Mouse (Mus musculus) heart, embryonic 10.5 days (tissue): ENCODE data around the gene Bpgm. TPM values are rescaled to one million over a fixed set of nuclear protein-coding genes. Genes with fewer than 3 reads are reported as not detected.

Experiments
- DNase-seq: peaks from one replicate; pipeline ENCODE4 v3.0.0-alpha.2; 2017; ENCODE audit warnings: low spot score
- H3K27ac ChIP-seq: fragments of 300-500 bp; sonication (generic); 2 replicates; pipeline ENCODE4 v1.5.1; 2016; ENCODE audit warnings: mild to moderate bottlenecking
- H3K27me3 ChIP-seq: fragments of 300-500 bp; sonication (generic); 2 replicates; pipeline ENCODE4 v1.6.1; 2016; ENCODE audit warnings: mild to moderate bottlenecking; ENCODE audit not compliant: poor library complexity, insufficient read depth, severe bottlenecking
- H3K36me3 ChIP-seq: fragments of 300-500 bp; sonication (generic); 2 replicates; pipeline ENCODE4 v1.6.1; 2016; ENCODE audit warnings: mild to moderate bottlenecking, moderate library complexity
- H3K4me1 ChIP-seq: fragments of 300-500 bp; sonication (generic); 2 replicates; pipeline ENCODE4 v1.6.1; 2016; ENCODE audit warnings: mild to moderate bottlenecking
- H3K4me3 ChIP-seq: fragments of 300-500 bp; sonication (generic); 2 replicates; pipeline ENCODE4 v1.5.1; 2016; ENCODE audit warnings: mild to moderate bottlenecking, moderate library complexity
- H3K9me3 ChIP-seq: fragments of 300-500 bp; sonication (generic); 2 replicates; pipeline ENCODE4 v1.6.1; 2016; ENCODE audit warnings: mild to moderate bottlenecking, moderate library complexity
- WGBS: fragments of 180-500 bp; shearing (Covaris S2); methylation state at CpG from one replicate; pipeline ENCODE4 v1.1.7; 2016; 5-methylcytosine and 5-hydroxymethylcytosine counted together
- polyA plus RNA-seq: library from polyadenylated mRNA; unstranded; fragments of >200 nt; fragmentation: Nextera tagmentation; extraction: Ambion mirVana; gene quantifications from 2 replicates; pipeline ENCODE4 v1.2.1, GENCODE M21; 2016

Gene Bpgm
- polyA plus RNA-seq, 1 experiment from 2014 or later = 54.3 TPM

- WGBS = 92% methylated on average over 2 of the region's 2 CpGs
- H3K27me3 ChIP-seq = no peaks in the 10 kb centered on the region
- DNase-seq = no peak
- no peaks in the 10 kb centered on the region for H3K9me3 ChIP-seq
- H3K4me3 ChIP-seq = no peak overlapping the region
- H3K36me3 ChIP-seq = no peaks in the 10 kb centered on the region
- peak overlapping the region; percentile 80; the same call in 1 of the 2 replicates for H3K27ac ChIP-seq
- peaks cover 10% of the 10 kb centered on the region for H3K4me1 ChIP-seq
Observed at GRCm38 (mm10) chr6:34520491-34520890, 44.5 kb downstream of the Bpgm start.

GRCm38 (mm10) chr6:34520912-34521311 is 44.9 kb downstream of the Bpgm start:
- Histone ChIP-seq H3K4me3 (no peak overlapping the region), H3K36me3 (no peaks in the 10 kb centered on the region), H3K27me3 (no peaks in the 10 kb centered on the region), H3K27ac (peak overlapping the region; percentile 45; the same call in 1 of the 2 replicates), H3K4me1 (peaks cover 13% of the 10 kb centered on the region), H3K9me3 (no peaks in the 10 kb centered on the region)
- WGBS = 59% methylated on average over 6 of the region's 6 CpGs
- DNase-seq = no peak

- Histone ChIP-seq H3K4me1 (peaks cover 17% of the 10 kb centered on the region), H3K27me3 (no peaks in the 10 kb centered on the region), H3K4me3 (no peak overlapping the region), H3K9me3 (no peaks in the 10 kb centered on the region), H3K36me3 (no peaks in the 10 kb centered on the region), H3K27ac (0 out of 2 replicates have a peak overlapping the region, but pooled peaks have one; percentile 30)
- no peak for DNase-seq
- 75% methylated on average over 5 of the region's 5 CpGs for WGBS
Observed at GRCm38 (mm10) chr6:34523476-34523875, 47.5 kb downstream of the Bpgm start.

GRCm38 (mm10) chr6:34525499-34525924 is 49.5 kb downstream of the Bpgm start:
- no peaks in the 10 kb centered on the region for H3K36me3 ChIP-seq
- 66% methylated on average over 1 of the region's 1 CpGs for WGBS
- peaks cover 16% of the 10 kb centered on the region for H3K4me1 ChIP-seq
- H3K27ac ChIP-seq = peak overlapping the region; percentile 66; the same call in 1 of the 2 replicates
- no peaks in the 10 kb centered on the region for H3K9me3 ChIP-seq
- no peak overlapping the region for H3K4me3 ChIP-seq
- DNase-seq = peak; percentile 94
- H3K27me3 ChIP-seq = no peaks in the 10 kb centered on the region

GRCm38 (mm10) chr6:34525927-34526326 is 49.9 kb downstream of the Bpgm start:
- Histone ChIP-seq H3K27me3 (no peaks in the 10 kb centered on the region), H3K36me3 (no peaks in the 10 kb centered on the region), H3K4me3 (no peak overlapping the region), H3K27ac (peak overlapping the region; percentile 66; the same call in 1 of the 2 replicates), H3K4me1 (peaks cover 16% of the 10 kb centered on the region), H3K9me3 (no peaks in the 10 kb centered on the region)
- DNase-seq = no peak
- WGBS = 74% methylated on average over 6 of the region's 6 CpGs

- whole genome bisulfite sequencing = 64% methylated on average over 3 of the region's 3 CpGs
- H3K27ac ChIP-seq = peak overlapping the region; percentile 66; the same call in 1 of the 2 replicates
- DNase-seq = no peak
- H3K27me3 ChIP-seq = no peaks in the 10 kb centered on the region
- no peaks in the 10 kb centered on the region for H3K36me3 ChIP-seq
- no peak overlapping the region for H3K4me3 ChIP-seq
- peaks cover 16% of the 10 kb centered on the region for H3K4me1 ChIP-seq
- H3K9me3 ChIP-seq = no peaks in the 10 kb centered on the region
Observed at GRCm38 (mm10) chr6:34526389-34526788, 50.4 kb downstream of the Bpgm start.

GRCm38 (mm10) chr6:34528131-34528530 is 52.1 kb downstream of the Bpgm start:
- Histone ChIP-seq H3K4me1 (peaks cover 16% of the 10 kb centered on the region), H3K4me3 (no peak overlapping the region), H3K9me3 (no peaks in the 10 kb centered on the region), H3K36me3 (no peaks in the 10 kb centered on the region), H3K27ac (no peak overlapping the region; the same call in 1 of the 2 replicates), H3K27me3 (no peaks in the 10 kb centered on the region)
- DNase-seq = no peak
- 61% methylated on average over 2 of the region's 2 CpGs for WGBS

- no peak for DNase-seq
- WGBS = 79% methylated on average over 3 of the region's 3 CpGs
- Histone ChIP-seq H3K4me1 (peaks cover 21% of the 10 kb centered on the region), H3K27ac (no peak overlapping the region), H3K27me3 (no peaks in the 10 kb centered on the region), H3K36me3 (no peaks in the 10 kb centered on the region), H3K9me3 (no peaks in the 10 kb centered on the region), H3K4me3 (no peak overlapping the region)
Observed at GRCm38 (mm10) chr6:34529992-34530391, 54.0 kb downstream of the Bpgm start.

GRCm38 (mm10) chr6:34533055-34533454 is 57.0 kb downstream of the Bpgm start:
- Histone ChIP-seq H3K9me3 (no peaks in the 10 kb centered on the region), H3K27ac (no peak overlapping the region), H3K4me1 (peaks cover 13% of the 10 kb centered on the region), H3K27me3 (peaks cover 5% of the 10 kb centered on the region), H3K36me3 (no peaks in the 10 kb centered on the region), H3K4me3 (no peak overlapping the region)
- DNase-seq = peak; percentile 58
- WGBS = 73% methylated on average over 1 of the region's 1 CpGs

GRCm38 (mm10) chr6:34533896-34534295 is 57.9 kb downstream of the Bpgm start:
- DNase-seq = peak; percentile 73
- WGBS = 38% methylated on average over 5 of the region's 5 CpGs

GRCm38 (mm10) chr6:34542866-34543265 is 66.9 kb downstream of the Bpgm start:
- no peaks in the 10 kb centered on the region for H3K36me3 ChIP-seq
- no peak overlapping the region for H3K4me3 ChIP-seq
- peaks cover 10% of the 10 kb centered on the region for H3K4me1 ChIP-seq
- H3K9me3 ChIP-seq = no peaks in the 10 kb centered on the region
- 80% methylated on average over 4 of the region's 4 CpGs for WGBS
- no peak overlapping the region for H3K27ac ChIP-seq
- DNase-seq = peak; percentile 61
- H3K27me3 ChIP-seq = peaks cover under 1% of the 10 kb centered on the region; the same call in 1 of the 2 replicates

More at GRCm38 (mm10) chr6:34533896-34534295, 57.9 kb downstream of the Bpgm start:
- Histone ChIP-seq H3K27ac (no peak overlapping the region), H3K4me3 (no peak overlapping the region), H3K36me3 (no peaks in the 10 kb centered on the region), H3K27me3 (peaks cover 5% of the 10 kb centered on the region), H3K9me3 (no peaks in the 10 kb centered on the region), H3K4me1 (peaks cover 9% of the 10 kb centered on the region)

GRCm38 (mm10) chr6:34543303-34544206 is 67.5 kb downstream of the Bpgm start:
- Histone ChIP-seq H3K27ac (0 out of 2 replicates have a peak overlapping the region, but pooled peaks have one; percentile 22), H3K4me1 (peaks cover 14% of the 10 kb centered on the region), H3K9me3 (no peaks in the 10 kb centered on the region), H3K27me3 (no peaks in the 10 kb centered on the region), H3K4me3 (no peak overlapping the region), H3K36me3 (no peaks in the 10 kb centered on the region)
- DNase-seq = peak; percentile 69
- 71% methylated on average over 21 of the region's 21 CpGs for WGBS

- no peaks in the 10 kb centered on the region for H3K36me3 ChIP-seq
- no peak for DNase-seq
- peaks cover 19% of the 10 kb centered on the region for H3K4me1 ChIP-seq
- H3K27me3 ChIP-seq = no peaks in the 10 kb centered on the region
- H3K27ac ChIP-seq = 0 out of 2 replicates have a peak overlapping the region, but pooled peaks have one; percentile 22
- 80% methylated on average over 10 of the region's 10 CpGs for WGBS
- H3K4me3 ChIP-seq = no peak overlapping the region
- H3K9me3 ChIP-seq = no peaks in the 10 kb centered on the region
Observed at GRCm38 (mm10) chr6:34544207-34544602, 68.2 kb downstream of the Bpgm start.
